Mouse (Mus musculus) kidney, adult 2 months (tissue): ENCODE measurements at regions not wholly inside any gene's neighbourhood (a gene's known extent, or its start where the extent isn't known, plus 50 kb on each side); places are given as distances from the start of the nearest gene placed in this dataset.

Experiments
- CTCF ChIP-seq: fragments of 200-500 bp; conservative IDR thresholded peaks from 2 replicates; pipeline ENCODE4 v1.5.1; 2011; ENCODE audit warnings: low read depth, mild to moderate bottlenecking, control low read depth, low read length, moderate library complexity, mixed read lengths; ENCODE audit not compliant: insufficient read depth, insufficient read length
- POLR2A ChIP-seq: fragments of 200-500 bp; IDR thresholded peaks from one replicate; pipeline ENCODE4 v1.6.1; 2011; ENCODE audit warnings: low read depth, low read length, control low read depth

- no peak for TF ChIP-seq CTCF
- no peak for TF ChIP-seq POLR2A
These were observed 60.2 kb upstream of the Xylt1 start for GRCm38 (mm10) chr7:117320552-117320951.
